Mouse (Mus musculus) ES-Bruce4 (cell line): Measurements from ENCODE around the gene Arhgap45.

Source experiments
- CTCF ChIP-seq: IDR thresholded peaks from one replicate; pipeline ENCODE4 v1.8.1; 2011; ENCODE audit warnings: low read depth, low read length
- EP300 ChIP-seq: IDR thresholded peaks from 2 replicates; pipeline ENCODE4 v1.6.1; 2011; ENCODE audit warnings: low read depth, low read length; ENCODE audit not compliant: insufficient read depth
- POLR2A ChIP-seq: IDR thresholded peaks from one replicate; pipeline ENCODE4 v1.8.1; 2011; ENCODE audit warnings: low read length; ENCODE audit not compliant: insufficient read depth

DNA sequence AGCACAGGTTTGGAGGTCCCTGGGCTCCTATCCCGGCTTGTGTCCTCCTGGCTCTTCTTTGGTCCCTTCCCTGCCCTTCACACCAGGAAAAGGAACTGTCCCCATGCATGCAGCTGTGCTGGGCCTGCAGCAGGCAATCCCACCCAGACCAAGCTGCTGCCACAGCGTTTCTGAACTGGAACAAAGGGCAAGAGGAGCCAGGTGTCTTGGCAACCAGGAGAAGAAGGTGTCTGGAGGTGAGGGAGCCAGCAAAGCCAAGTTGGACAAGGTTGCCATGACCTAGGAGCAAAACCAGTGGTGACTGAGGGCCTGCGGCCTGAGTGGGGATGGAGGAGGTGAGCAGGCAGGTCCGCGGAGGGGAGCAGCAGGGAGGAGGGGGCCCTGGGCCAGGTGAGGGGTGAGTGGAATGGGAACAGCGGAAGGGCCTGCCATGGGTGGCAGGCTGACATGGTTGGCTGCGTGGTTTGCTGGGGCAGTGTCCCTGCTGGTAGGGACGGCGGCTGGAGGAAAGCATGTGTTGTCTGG, 30.6 kb downstream of the Arhgap45 start, which contains the start of gene Gpx4:
- TF ChIP-seq CTCF: no peak
- no peak for TF ChIP-seq POLR2A
- no peak for TF ChIP-seq EP300
